Mouse (Mus musculus): ENCODE data around the gene Bach2.

DNA sequence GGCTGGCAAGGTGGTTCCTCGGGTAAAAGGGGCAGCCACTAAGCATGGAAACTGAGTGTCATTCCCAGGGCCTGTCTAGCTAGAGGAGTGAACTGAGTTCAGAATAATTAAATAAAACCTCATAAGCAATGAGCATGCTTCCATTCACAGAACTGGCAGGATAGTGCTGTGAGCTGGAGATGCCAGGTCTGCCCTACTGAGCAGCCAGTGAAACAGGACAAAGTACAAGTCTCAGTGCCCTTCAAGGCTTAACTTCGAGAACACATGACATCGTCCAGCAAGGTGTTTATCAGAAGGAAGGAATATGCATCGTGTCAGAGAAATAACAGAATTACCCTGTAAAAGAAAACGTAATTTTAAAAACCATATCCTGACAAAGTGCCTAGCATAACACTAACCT, 335.0 kb downstream of the Bach2 start:
- no peak for TF ChIP-seq CTCF (IDR thresholded peaks at IDR 0.05; ENCODE audit: low read depth)
- TF ChIP-seq EP300 (IDR thresholded peaks at IDR 0.05; ENCODE audit: low read depth) = no peak

Measured in heart, postnatal 0 days (tissue).